Mouse (Mus musculus) adrenal gland, postnatal 14 days (tissue): ENCODE measurements around the gene Best3. TPM values are rescaled to one million over a fixed set of nuclear protein-coding genes. Genes with fewer than 3 reads are reported as not detected.
"Not testable (repeated sequence)": the region's sequence is repeated elsewhere in the genome, so short reads cannot be mapped to it uniquely, and the experiment has no call there.

ENCODE experiments used
- DNase-seq: peaks from one replicate; pipeline ENCODE4 v3.0.0; 2021; ENCODE audit warnings: mixed read lengths
- total RNA-seq: library from RNA; stranded (reverse); gene quantifications from 2 replicates; pipeline ENCODE4 v1.2.3, GENCODE M21; 2021

Gene Best3
- total RNA-seq, 1 experiment from 2014 or later = 0.26 TPM

DNA sequence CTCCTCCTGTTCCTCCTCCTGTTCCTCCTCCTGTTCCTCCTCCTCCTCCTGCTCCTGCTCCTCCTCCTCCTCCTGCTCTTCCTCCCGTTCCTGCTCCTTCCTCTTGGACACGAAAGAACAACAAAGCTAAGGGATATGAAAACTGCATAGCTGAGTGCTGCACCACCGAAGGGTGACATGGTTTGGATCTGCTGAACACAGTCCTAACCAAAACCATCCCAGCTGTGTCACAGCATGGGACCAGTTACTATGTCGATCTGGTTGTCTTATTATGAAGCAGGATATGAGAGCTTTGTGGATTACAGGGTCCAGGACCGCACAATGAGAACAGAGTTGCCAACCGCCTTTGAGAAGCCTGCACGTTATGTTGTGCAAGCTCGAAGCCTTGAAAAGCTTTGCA, 40.1 kb downstream of the Best3 start:
- no peak for DNase-seq

GRCm38 (mm10) chr10:117031160-117031559, 45.0 kb downstream of the Best3 start:
- DNase-seq = no peak

DNA sequence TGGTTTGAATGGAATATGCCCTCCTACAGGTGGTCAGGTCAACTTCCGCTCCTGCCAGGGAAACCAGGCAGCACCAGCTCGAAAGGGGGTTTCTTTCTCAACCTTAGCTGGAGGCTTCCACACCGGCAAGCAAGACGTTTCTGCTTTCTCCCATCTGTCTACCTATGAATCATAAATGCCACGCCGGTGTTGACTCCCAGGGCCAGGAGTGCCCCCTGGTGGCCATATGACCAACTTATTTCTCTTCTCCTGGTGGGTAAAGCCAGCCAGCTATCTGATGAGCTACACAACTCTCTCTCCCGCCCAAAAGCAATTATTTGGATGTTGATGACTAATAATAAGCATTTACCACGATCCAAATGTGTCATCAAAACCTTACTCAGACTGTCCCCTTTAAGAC, 47.7 kb downstream of the Best3 start:
- DNase-seq = peak; percentile 93

DNA sequence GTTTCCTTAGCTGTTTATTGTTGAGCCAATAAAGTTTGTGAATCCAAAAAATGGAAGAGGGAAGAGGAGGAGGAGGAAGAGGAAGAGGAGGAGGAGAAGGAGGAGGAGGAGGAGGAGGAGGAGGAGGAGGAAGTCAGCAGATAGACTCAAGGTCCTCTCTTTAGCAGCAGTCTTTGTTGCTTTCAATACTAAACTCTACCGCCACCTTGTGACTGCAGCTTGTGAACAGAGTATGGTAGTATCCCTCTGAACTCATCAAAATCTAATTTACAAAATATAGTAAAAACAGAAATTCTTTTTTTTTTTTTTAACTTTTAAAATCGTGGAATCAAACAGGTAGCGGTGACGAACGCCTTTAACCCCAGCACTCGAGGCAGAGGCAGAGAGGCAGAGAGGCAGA, 54.2 kb downstream of the Best3 start:
- DNase-seq = no peak

- DNase-seq = no peak
Measured at GRCm38 (mm10) chr10:117042295-117042694, 56.2 kb downstream of the Best3 start.

- not testable (repeated sequence) for DNase-seq
Measured at GRCm38 (mm10) chr10:117043497-117044166, 57.5 kb downstream of the Best3 start.

- no peak for DNase-seq
Measured at GRCm38 (mm10) chr10:117045175-117046056, 59.3 kb downstream of the Best3 start, which contains the start of gene Lrrc10. Lrrc10 (plus strand) TSS chr10:117045341.

GRCm38 (mm10) chr10:117049253-117049652, 63.1 kb downstream of the Best3 start:
- DNase-seq = no peak

GRCm38 (mm10) chr10:117049961-117050597, 64.0 kb downstream of the Best3 start:
- peak; percentile 64 for DNase-seq

DNA sequence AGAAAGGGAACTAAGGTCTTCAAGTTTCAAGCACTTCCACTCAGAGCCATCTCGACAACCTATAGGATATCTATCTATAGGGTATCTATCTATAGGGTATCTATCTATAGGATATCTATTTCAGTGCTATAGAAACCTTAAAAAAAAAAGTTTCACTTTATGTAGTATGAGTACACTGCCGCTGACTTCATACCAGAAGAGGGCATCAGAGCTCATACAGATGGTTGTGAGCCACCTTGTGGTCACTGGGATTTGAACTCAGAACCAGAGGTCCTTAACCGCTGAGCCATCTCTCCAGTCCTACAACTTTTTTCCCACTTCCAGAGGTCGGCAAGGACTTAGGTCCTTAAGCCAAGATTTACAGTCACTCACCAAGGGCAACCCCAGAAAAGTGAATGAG, 69.6 kb downstream of the Best3 start:
- no peak for DNase-seq

DNA sequence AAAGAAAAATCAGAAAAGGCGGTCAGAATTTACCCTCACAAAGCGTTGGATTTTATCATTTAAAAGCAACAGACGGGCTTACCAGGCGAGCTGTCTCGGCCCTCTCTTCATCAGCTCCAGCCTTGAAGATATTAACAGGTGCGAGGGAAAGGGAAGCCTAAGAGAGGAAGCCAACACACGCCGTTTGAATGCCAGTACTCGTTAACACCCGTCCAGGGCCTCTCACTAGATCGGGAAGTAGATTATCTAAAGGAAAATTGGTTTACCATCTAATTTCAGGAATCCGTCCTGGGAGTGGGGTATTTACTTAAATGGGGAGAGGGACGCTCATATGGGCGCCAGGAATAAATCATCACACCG, 76.8 kb downstream of the Best3 start:
- no peak for DNase-seq

DNA sequence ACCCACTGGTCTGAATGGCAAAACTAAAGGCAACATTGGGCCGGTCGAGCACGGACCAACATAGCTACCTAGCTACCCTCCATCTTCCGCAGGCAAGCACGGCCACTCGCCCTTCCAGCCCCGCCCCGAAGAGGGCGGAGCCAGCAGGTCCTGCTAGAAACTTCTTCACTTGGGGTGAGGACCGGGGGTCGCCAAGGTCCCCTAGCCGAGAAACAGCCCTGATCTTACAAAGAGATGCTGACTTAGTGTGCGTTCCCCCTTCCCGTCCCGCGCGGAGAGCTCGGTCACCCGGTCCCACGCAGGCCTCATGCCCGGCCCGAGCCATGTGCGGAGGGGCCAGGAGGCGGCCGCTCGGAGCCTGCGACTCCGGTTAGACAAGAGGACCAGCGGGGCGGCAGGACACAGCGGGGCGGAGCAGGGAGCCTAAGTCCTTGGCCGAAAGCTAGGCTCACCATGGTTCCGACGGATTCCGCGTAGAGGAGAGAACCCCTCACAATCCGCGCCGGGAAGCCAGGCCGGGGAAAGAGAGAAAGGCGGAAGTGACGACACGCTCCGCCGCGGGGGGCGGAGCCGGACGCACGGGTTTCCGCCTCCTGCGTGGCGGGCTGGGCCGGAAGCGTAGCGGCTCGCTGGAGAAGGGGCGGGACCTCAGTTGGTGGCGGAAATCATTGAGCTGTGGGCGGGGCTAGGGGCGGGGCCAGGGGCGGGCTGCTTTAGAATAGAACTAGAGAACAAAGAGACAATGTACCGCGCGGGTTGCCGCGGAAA, 77.3 kb downstream of the Best3 start, which contains the start of gene Cct2:
Gene Cct2, minus strand, starts transcription at position 561 of the 768 bp plus-strand sequence.
- DNase-seq = peak; percentile 95

DNA sequence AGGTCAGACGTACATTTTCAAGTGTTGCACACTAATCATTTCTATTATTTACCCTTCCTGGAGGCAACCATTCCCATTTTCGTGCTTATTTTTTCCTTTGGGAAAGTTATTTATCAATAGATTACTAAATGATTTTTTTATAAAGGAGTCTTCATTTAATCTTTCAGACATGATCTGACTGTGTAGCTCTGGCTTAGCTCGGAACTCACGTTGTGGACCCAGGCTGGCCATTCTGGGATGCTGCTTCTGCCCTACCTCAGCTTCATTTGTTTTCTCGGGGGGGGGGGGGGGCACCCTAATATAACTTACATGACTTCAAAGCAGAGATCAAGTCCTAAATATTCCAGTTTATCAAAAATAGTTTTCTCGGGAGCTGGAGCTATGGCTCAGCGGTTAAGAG, 78.0 kb downstream of the Best3 start:
- DNase-seq = no peak

GRCm38 (mm10) chr10:117069109-117069508, 83.0 kb downstream of the Best3 start:
- DNase-seq = no peak

- no peak for DNase-seq
Measured at GRCm38 (mm10) chr10:117072191-117072888, 86.2 kb downstream of the Best3 start.

DNA sequence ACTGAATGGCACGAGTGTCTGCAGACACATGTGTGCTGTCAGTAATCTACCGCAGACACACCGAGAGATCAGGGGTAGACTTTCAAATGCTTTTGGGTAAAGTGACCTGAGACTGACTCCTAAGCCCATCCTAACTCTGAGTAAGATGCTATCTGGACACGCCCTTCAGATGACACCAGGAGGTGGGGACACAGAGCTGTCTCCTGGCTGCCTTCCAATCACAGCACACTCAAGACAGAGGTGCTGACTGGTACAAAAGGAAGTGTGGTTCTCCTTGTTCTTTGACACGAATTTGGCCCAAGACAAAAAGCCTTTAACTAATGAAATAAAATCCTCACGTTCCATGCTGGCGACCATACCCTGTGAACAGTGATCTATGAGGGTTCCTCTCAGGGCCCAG, 87.1 kb downstream of the Best3 start:
- DNase-seq = no peak

Other genes with a start within 250 kb of the Best3 start
- not detected in 2 replicates for gene Myrfl, start 89.4 kb upstream of the Best3 start, total RNA-seq
- 48.4 and 50.5 TPM in 2 replicates for gene Rab3ip, start 35.5 kb upstream of the Best3 start, total RNA-seq
- gene Gm10271, start 13.7 kb upstream of the Best3 start, total RNA-seq = not detected in 2 replicates
- not detected in 2 replicates for gene Lrrc10, start 59.0 kb downstream of the Best3 start, total RNA-seq
- 224 and 240 TPM in 2 replicates for gene Cct2, start 77.5 kb downstream of the Best3 start, total RNA-seq
- 26.4 and 30.9 TPM in 2 replicates for gene Frs2, start 162.2 kb downstream of the Best3 start, total RNA-seq
- 44.3 and 44.6 TPM in 2 replicates for gene Yeats4, start 238.2 kb downstream of the Best3 start, total RNA-seq